Mouse (Mus musculus): ENCODE results near the gene Ptprd.

The Ptprd gene

GRCm38 (mm10) chr4:77248918-77249317 is 962.8 kb downstream of the Ptprd start:
- in situ Hi-C loops (cut with MboI, MseI), result no loop called here

GRCm38 (mm10) chr4:77241852-77242455 is 969.8 kb downstream of the Ptprd start:
- in situ Hi-C loops (cut with MboI, MseI), result no loop called here

- in situ Hi-C loops (cut with MboI, MseI), result no loop called here
Observed at GRCm38 (mm10) chr4:77238144-77238543, 973.6 kb downstream of the Ptprd start.

GRCm38 (mm10) chr4:77233243-77233642 is 978.5 kb downstream of the Ptprd start:
- in situ Hi-C loops (cut with MboI, MseI), result no loop called here

- in situ Hi-C loops (cut with MboI, MseI), result no loop called here
Observed at GRCm38 (mm10) chr4:77168866-77169265, 1042.9 kb downstream of the Ptprd start.

- in situ Hi-C loops (cut with MboI, MseI), result no loop called here
Observed at GRCm38 (mm10) chr4:77157601-77158000, 1054.2 kb downstream of the Ptprd start.

GRCm38 (mm10) chr4:77155561-77155960 is 1056.2 kb downstream of the Ptprd start:
- in situ Hi-C loops (cut with MboI, MseI), result no loop called here

GRCm38 (mm10) chr4:77155037-77155436 is 1056.7 kb downstream of the Ptprd start:
- in situ Hi-C loops (cut with MboI, MseI), result no loop called here

- in situ Hi-C loops (cut with MboI, MseI), result no loop called here
Observed at GRCm38 (mm10) chr4:77124852-77125251, 1086.9 kb downstream of the Ptprd start.

- in situ Hi-C loops (cut with MboI, MseI), result no loop called here
Observed at GRCm38 (mm10) chr4:77110894-77111293, 1100.9 kb downstream of the Ptprd start.

- in situ Hi-C loops (cut with MboI, MseI), result no loop called here
Observed at GRCm38 (mm10) chr4:77107291-77107690, 1104.5 kb downstream of the Ptprd start.

- in situ Hi-C loops (cut with MboI, MseI), result no loop called here
Observed at GRCm38 (mm10) chr4:77083165-77083564, 1128.6 kb downstream of the Ptprd start.

- in situ Hi-C loops (cut with MboI, MseI), result no loop called here
Observed at GRCm38 (mm10) chr4:77077607-77078006, 1134.2 kb downstream of the Ptprd start.

GRCm38 (mm10) chr4:77050536-77051207 is 1161.1 kb downstream of the Ptprd start:
- in situ Hi-C loops (cut with MboI, MseI), result no loop called here

- in situ Hi-C loops (cut with MboI, MseI), result no loop called here
Observed at GRCm38 (mm10) chr4:77004483-77004882, 1207.3 kb downstream of the Ptprd start.

- in situ Hi-C loops (cut with MboI, MseI), result loop anchor here (25.0 kb wide), 1 partner anchor 1191 kb away; no protein-coding TSS in a partner anchor
Observed at GRCm38 (mm10) chr4:76996172-76996571, 1215.6 kb downstream of the Ptprd start.

GRCm38 (mm10) chr4:76989961-76990360 is 1221.8 kb downstream of the Ptprd start:
- in situ Hi-C loops (cut with MboI, MseI), result loop anchor here (10.0 to 25.0 kb wide), 2 partner anchors 1197 to 1585 kb away; no protein-coding TSS in a partner anchor

GRCm38 (mm10) chr4:76977056-76977809 is 1234.5 kb downstream of the Ptprd start:
- in situ Hi-C loops (cut with MboI, MseI), result loop anchor here (25.0 kb wide), 1 partner anchor 1210 kb away; no protein-coding TSS in a partner anchor

GRCm38 (mm10) chr4:76948251-76948650 is 1263.5 kb downstream of the Ptprd start:
- in situ Hi-C loops (cut with MboI, MseI), result no loop called here

- in situ Hi-C loops (cut with MboI, MseI), result no loop called here
Observed at GRCm38 (mm10) chr4:76941382-76942360, 1270.1 kb downstream of the Ptprd start.

GRCm38 (mm10) chr4:76931559-76931958 is 1280.2 kb downstream of the Ptprd start:
- in situ Hi-C loops (cut with MboI, MseI), result no loop called here
